Mouse (Mus musculus): ENCODE results near the gene Nr6a1. TPM values are rescaled to one million over a fixed set of nuclear protein-coding genes. Genes with fewer than 3 reads are reported as not detected.

Gene Nr6a1
- polyA plus RNA-seq, 1 experiment, result not detected

GRCm38 (mm10) chr2:38930269-38930668 is 2.8 kb upstream of the Nr6a1 start:
- no peak overlapping the region for H3K27ac ChIP-seq (ENCODE audit: insufficient read depth, low read depth, low read length)
- 87% methylated on average over 2 of the region's 2 CpGs for WGBS
- TF ChIP-seq POLR2A (IDR thresholded peaks at IDR 0.05; ENCODE audit: insufficient read depth, low read depth, low read length) (no peak), CTCF (IDR thresholded peaks at IDR 0.05; ENCODE audit: insufficient read depth, low read depth, low read length) (no peak)
- H3K4me3 ChIP-seq (ENCODE audit: insufficient read depth, low read depth, low read length), result no peak overlapping the region
- H3K4me1 ChIP-seq (ENCODE audit: control insufficient read depth, insufficient read depth, low read length), result peaks cover 27% of the 10 kb centered on the region

DNA sequence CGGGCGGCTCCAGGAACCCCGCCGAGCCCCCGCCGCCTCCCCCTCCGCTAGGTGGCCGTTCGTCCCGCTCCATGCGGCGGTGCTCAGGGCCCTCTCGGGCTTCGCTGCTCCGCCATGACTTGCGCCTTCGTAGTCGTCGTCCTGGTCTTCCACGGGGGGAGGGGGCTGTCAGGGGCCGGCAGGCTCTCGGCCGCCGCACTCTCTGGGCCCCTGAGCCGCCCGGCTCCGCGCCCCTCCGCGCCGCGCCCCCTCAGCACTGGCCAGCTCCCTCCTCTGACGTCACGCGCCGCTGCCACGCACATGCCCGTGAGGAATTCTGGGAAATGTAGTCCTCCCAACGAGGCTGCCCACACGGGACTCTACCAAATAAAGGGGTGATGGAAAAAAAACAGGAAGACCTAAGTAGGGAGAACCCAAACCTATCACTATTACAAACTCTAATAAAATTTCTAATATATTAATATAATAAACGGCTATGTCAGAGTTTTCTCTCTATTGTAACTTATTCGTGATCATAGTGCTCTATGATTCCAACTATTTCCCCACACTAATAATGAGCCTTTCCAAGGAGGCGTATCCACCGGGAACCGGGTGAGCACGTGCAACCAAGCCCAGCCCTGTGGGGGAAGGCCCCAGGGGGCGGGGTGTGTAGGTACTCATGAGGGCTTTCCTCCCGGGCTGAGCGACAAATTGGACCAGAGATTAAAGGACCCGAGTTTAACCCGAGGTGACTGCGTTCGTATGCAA is 1.2 kb downstream of the Nr6a1 start:
- no peak overlapping the region for H3K27ac ChIP-seq (ENCODE audit: insufficient read depth, low read depth, low read length)
- peak overlapping the region; percentile 100 for H3K4me3 ChIP-seq (ENCODE audit: insufficient read depth, low read depth, low read length)
- TF ChIP-seq POLR2A (IDR thresholded peaks at IDR 0.05; ENCODE audit: insufficient read depth, low read depth, low read length) (peak; percentile 18; the same call in 1 of the 2 replicates), CTCF (IDR thresholded peaks at IDR 0.05; ENCODE audit: insufficient read depth, low read depth, low read length) (0 out of 2 replicates have a peak, but pooled peaks have one; percentile 13)
- H3K4me1 ChIP-seq (ENCODE audit: control insufficient read depth, insufficient read depth, low read length), result peaks cover 7% of the 10 kb centered on the region
- WGBS, result 1% methylated on average over 53 of the region's 53 CpGs

DNA sequence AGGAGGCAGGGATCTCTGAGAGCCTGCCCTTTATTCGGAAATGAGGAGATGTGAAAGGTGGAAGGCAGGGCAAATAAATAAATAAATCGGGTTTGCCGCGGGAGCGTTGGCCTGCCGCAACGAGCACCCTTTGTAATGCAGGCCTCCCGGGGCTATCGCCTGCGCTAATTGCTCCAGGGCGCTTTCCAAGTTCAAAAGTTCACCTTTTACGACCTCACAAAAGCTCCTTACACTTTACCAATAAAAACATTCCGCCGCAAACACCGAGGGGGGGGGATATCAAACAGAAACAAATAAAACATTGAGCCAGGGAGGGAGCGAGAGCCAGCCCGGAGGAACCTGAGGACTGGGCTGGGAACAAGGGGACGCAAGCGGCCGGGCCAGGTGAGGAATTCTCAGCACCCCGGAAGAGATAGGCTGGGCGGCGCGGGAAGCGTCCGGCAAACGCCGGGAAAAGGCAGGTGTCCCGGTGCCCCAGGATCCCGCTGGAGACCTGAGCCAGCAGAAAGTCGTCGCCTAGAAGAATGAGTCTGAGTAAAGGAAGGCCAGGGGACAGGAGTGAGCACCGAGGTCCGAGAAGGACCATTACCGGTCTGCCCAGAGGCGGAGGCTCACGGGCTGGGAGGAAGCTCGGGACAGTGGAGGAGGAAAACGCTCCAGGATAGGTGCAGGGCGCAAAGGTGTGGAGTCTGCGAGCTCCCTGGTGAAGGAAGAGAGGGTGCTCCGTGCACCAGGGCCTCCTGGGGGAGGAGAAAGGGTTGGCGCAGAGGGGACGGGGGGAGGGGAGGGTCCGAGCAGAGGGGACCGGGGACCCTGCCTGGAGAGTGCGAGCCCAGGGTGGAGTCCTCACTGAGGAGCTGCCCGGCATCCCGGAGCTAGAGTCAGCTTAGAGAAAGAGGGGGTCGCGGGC is 2.1 kb downstream of the Nr6a1 start:
- peaks cover 6% of the 10 kb centered on the region; the same call in 1 of the 2 replicates for H3K4me1 ChIP-seq (ENCODE audit: control insufficient read depth, insufficient read depth, low read length)
- no peak overlapping the region for H3K27ac ChIP-seq (ENCODE audit: insufficient read depth, low read depth, low read length)
- WGBS, result 2% methylated on average over 51 of the region's 51 CpGs
- peak overlapping the region; percentile 100 for H3K4me3 ChIP-seq (ENCODE audit: insufficient read depth, low read depth, low read length)
- TF ChIP-seq CTCF (IDR thresholded peaks at IDR 0.05; ENCODE audit: insufficient read depth, low read depth, low read length) (no peak), POLR2A (IDR thresholded peaks at IDR 0.05; ENCODE audit: insufficient read depth, low read depth, low read length) (no peak)

GRCm38 (mm10) chr2:38924571-38924970 is 2.9 kb downstream of the Nr6a1 start:
- Histone ChIP-seq H3K4me3 (ENCODE audit: insufficient read depth, low read depth, low read length) (no peak overlapping the region), H3K4me1 (ENCODE audit: control insufficient read depth, insufficient read depth, low read length) (peaks cover 6% of the 10 kb centered on the region; the same call in 1 of the 2 replicates), H3K27ac (ENCODE audit: insufficient read depth, low read depth, low read length) (no peak overlapping the region)
- TF ChIP-seq POLR2A (IDR thresholded peaks at IDR 0.05; ENCODE audit: insufficient read depth, low read depth, low read length) (no peak), CTCF (IDR thresholded peaks at IDR 0.05; ENCODE audit: insufficient read depth, low read depth, low read length) (no peak)
- 46% methylated on average over 10 of the region's 10 CpGs for WGBS

DNA sequence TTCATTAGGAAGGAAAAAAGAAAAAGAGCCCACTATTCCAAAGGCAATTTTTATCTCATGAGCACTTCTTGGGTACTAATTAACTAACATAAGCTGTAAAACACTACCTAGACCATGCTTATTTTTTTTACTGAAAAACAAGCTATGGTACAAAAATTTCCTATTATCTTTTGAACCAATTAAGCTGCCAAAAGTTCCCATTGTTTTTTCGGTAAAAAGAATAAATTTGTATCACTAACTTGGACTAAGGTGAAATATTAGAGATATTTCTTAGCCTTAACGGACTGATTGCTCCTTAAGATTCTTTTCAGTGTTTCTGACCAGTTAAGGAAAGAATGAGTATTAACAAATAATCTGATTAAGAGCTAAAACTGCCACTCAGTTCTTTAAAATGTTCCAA is 3.6 kb downstream of the Nr6a1 start:
- TF ChIP-seq CTCF (IDR thresholded peaks at IDR 0.05; ENCODE audit: insufficient read depth, low read depth, low read length) (no peak), POLR2A (IDR thresholded peaks at IDR 0.05; ENCODE audit: insufficient read depth, low read depth, low read length) (no peak)
- H3K4me3 ChIP-seq (ENCODE audit: insufficient read depth, low read depth, low read length), result no peak overlapping the region
- WGBS, result 66% methylated on average over 2 of the region's 2 CpGs
- H3K4me1 ChIP-seq (ENCODE audit: control insufficient read depth, insufficient read depth, low read length), result peaks cover 6% of the 10 kb centered on the region; the same call in 1 of the 2 replicates
- H3K27ac ChIP-seq (ENCODE audit: insufficient read depth, low read depth, low read length), result no peak overlapping the region

DNA sequence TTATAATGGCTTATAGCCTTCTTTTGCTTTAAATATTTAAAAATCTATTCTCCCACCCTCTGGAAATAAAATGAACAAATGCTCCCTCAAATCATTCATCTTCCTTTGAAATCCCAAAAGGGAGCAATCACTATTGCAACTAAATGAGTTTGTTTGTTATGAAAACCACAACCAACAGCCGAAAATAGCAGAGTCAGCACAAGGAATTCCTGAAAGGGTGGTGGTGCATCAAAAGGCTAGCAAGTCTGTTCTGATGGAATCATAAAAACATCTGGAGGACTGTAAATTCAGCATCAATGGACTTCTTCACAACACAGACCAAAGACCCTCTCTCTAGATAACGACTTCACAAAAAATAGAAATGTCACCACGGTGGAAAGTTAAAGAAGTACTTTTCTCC is 4.0 kb downstream of the Nr6a1 start:
- Histone ChIP-seq H3K27ac (ENCODE audit: insufficient read depth, low read depth, low read length) (no peak overlapping the region), H3K4me1 (ENCODE audit: control insufficient read depth, insufficient read depth, low read length) (peaks cover 6% of the 10 kb centered on the region; the same call in 1 of the 2 replicates), H3K4me3 (ENCODE audit: insufficient read depth, low read depth, low read length) (no peak overlapping the region)
- no peak for TF ChIP-seq CTCF (IDR thresholded peaks at IDR 0.05; ENCODE audit: insufficient read depth, low read depth, low read length)
- TF ChIP-seq POLR2A (IDR thresholded peaks at IDR 0.05; ENCODE audit: insufficient read depth, low read depth, low read length), result no peak
- 67% methylated on average over 3 of the region's 3 CpGs for WGBS

GRCm38 (mm10) chr2:38921374-38921773 is 6.1 kb downstream of the Nr6a1 start:
- Histone ChIP-seq H3K4me1 (ENCODE audit: control insufficient read depth, insufficient read depth, low read length) (peaks cover 6% of the 10 kb centered on the region; the same call in 1 of the 2 replicates), H3K27ac (ENCODE audit: insufficient read depth, low read depth, low read length) (no peak overlapping the region), H3K4me3 (ENCODE audit: insufficient read depth, low read depth, low read length) (no peak overlapping the region)
- TF ChIP-seq POLR2A (IDR thresholded peaks at IDR 0.05; ENCODE audit: insufficient read depth, low read depth, low read length), result no peak
- TF ChIP-seq CTCF (IDR thresholded peaks at IDR 0.05; ENCODE audit: insufficient read depth, low read depth, low read length), result no peak
- WGBS, result 68% methylated on average over 1 of the region's 1 CpGs

DNA sequence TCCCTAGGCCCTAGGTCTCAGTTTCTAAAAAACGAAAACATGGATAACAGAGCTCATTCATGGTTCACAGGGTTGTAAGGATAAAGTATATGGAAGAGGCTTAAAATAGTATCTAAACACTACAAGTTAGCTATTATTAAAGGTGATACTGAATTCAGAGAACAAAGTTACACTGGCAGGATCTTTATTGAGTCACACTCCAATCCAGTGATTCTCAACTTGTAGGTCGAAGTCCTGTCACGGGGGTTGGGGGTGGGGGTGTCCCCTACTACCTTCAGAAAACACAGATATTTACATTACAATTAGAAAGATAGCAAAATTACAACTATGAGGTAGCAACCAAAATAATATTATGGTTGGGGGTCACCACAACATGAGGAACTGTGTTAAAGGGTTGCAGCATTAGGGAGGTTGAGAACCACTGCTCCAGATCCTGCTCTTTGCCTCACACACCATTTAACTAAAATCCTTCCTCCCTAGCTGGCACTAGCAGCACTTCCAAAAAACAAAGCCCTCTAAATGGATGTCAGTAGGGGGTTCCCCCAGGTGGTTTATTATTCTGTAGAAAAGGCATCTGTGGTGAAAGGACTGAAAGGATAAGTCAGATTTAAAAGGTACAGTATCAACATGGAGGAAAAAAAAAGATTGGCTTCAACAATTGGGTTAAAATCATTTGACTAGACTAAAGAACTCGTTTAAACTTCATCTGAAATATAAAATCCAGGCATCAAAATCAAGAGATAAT is 10.4 kb downstream of the Nr6a1 start:
- no peak overlapping the region for H3K4me3 ChIP-seq (ENCODE audit: insufficient read depth, low read depth, low read length)
- 87% methylated on average over 4 of the region's 4 CpGs for WGBS
- H3K4me1 ChIP-seq (ENCODE audit: control insufficient read depth, insufficient read depth, low read length), result no peaks in the 10 kb centered on the region
- H3K27ac ChIP-seq (ENCODE audit: insufficient read depth, low read depth, low read length), result no peak overlapping the region
- TF ChIP-seq CTCF (IDR thresholded peaks at IDR 0.05; ENCODE audit: insufficient read depth, low read depth, low read length) (no peak), POLR2A (IDR thresholded peaks at IDR 0.05; ENCODE audit: insufficient read depth, low read depth, low read length) (no peak)
